Mouse (Mus musculus): Measurements from ENCODE around the gene Rab4b. TPM values are rescaled to one million over a fixed set of nuclear protein-coding genes. Genes with fewer than 3 reads are reported as not detected.

Rab4b gene
- total and polyA plus RNA-seq, 3 experiments: 14.6 to 182 (median 36.5) TPM

GRCm38 (mm10) chr7:27128946-27129345 lies 49.8 kb downstream of the Rab4b start:
- TF ChIP-seq GATA1 (IDR thresholded peaks at IDR 0.05; ENCODE audit: borderline replicate concordance, low read length) (no peak), CTCF (IDR thresholded peaks at IDR 0.05; ENCODE audit: low read depth, low read length) (no peak), POLR2AphosphoS5 (IDR thresholded peaks at IDR 0.05; ENCODE audit: insufficient replicate concordance, low read depth, low read length) (no peak), GATA2 (IDR thresholded peaks at IDR 0.05; ENCODE audit: borderline replicate concordance, low read depth, low read length) (no peak), TAL1 (conservative IDR thresholded peaks at IDR 0.05; ENCODE audit: low read depth, low read length) (no peak)
- DNase-seq (ENCODE audit: low spot score) (no peak), ATAC-seq (ENCODE audit: extremely low read depth, insufficient number of reproducible peaks, low FRiP score, poor library complexity, severe bottlenecking) (no peak)
- Histone ChIP-seq H3K27me3 (ENCODE audit: insufficient read depth, low read length) (peaks cover 6% of the 10 kb centered on the region; the same call in 1 of the 2 replicates), H3K4me3 (ENCODE audit: low read depth, low read length) (no peak overlapping the region), H3K36me3 (replicated peaks) (no peaks in the 10 kb centered on the region), H3K4me1 (ENCODE audit: insufficient read depth, low read depth, low read length) (no peaks in the 10 kb centered on the region), H3K9me3 (replicated peaks) (no peaks in the 10 kb centered on the region)

- peaks cover 5% of the 10 kb centered on the region; the same call in 1 of the 2 replicates for H3K27me3 ChIP-seq (ENCODE audit: insufficient read depth, low read length)
- H3K4me1 ChIP-seq (ENCODE audit: insufficient read depth, low read depth, low read length): no peaks in the 10 kb centered on the region
- H3K9me3 ChIP-seq (replicated peaks): no peaks in the 10 kb centered on the region
- DNase-seq (ENCODE audit: low spot score) (no peak), ATAC-seq (ENCODE audit: extremely low read depth, insufficient number of reproducible peaks, low FRiP score, poor library complexity, severe bottlenecking) (no peak)
- no peak overlapping the region for H3K4me3 ChIP-seq (ENCODE audit: low read depth, low read length)
- H3K36me3 ChIP-seq (replicated peaks): no peaks in the 10 kb centered on the region
- TF ChIP-seq TAL1 (conservative IDR thresholded peaks at IDR 0.05; ENCODE audit: low read depth, low read length) (no peak), POLR2AphosphoS5 (IDR thresholded peaks at IDR 0.05; ENCODE audit: insufficient replicate concordance, low read depth, low read length) (no peak), GATA1 (IDR thresholded peaks at IDR 0.05; ENCODE audit: borderline replicate concordance, low read length) (no peak), GATA2 (IDR thresholded peaks at IDR 0.05; ENCODE audit: borderline replicate concordance, low read depth, low read length) (no peak), CTCF (IDR thresholded peaks at IDR 0.05; ENCODE audit: low read depth, low read length) (no peak)
Measured at GRCm38 (mm10) chr7:27128162-27128561, 50.5 kb downstream of the Rab4b start.

GRCm38 (mm10) chr7:27124969-27125368 lies 53.7 kb downstream of the Rab4b start:
- Histone ChIP-seq H3K36me3 (replicated peaks) (no peaks in the 10 kb centered on the region), H3K27me3 (ENCODE audit: insufficient read depth, low read length) (peaks cover 3% of the 10 kb centered on the region; the same call in 1 of the 2 replicates), H3K4me3 (ENCODE audit: low read depth, low read length) (no peak overlapping the region), H3K9me3 (replicated peaks) (no peaks in the 10 kb centered on the region), H3K4me1 (ENCODE audit: insufficient read depth, low read depth, low read length) (no peaks in the 10 kb centered on the region)
- TF ChIP-seq GATA2 (IDR thresholded peaks at IDR 0.05; ENCODE audit: borderline replicate concordance, low read depth, low read length) (no peak), CTCF (IDR thresholded peaks at IDR 0.05; ENCODE audit: low read depth, low read length) (no peak), POLR2AphosphoS5 (IDR thresholded peaks at IDR 0.05; ENCODE audit: insufficient replicate concordance, low read depth, low read length) (no peak), GATA1 (IDR thresholded peaks at IDR 0.05; ENCODE audit: borderline replicate concordance, low read length) (no peak), TAL1 (conservative IDR thresholded peaks at IDR 0.05; ENCODE audit: low read depth, low read length) (no peak)
- DNase-seq (ENCODE audit: low spot score): no peak
- no peak for ATAC-seq (ENCODE audit: extremely low read depth, insufficient number of reproducible peaks, low FRiP score, poor library complexity, severe bottlenecking)

- no peaks in the 10 kb centered on the region for H3K9me3 ChIP-seq (replicated peaks)
- H3K4me1 ChIP-seq (ENCODE audit: insufficient read depth, low read depth, low read length): no peaks in the 10 kb centered on the region
- peaks cover 3% of the 10 kb centered on the region; the same call in 1 of the 2 replicates for H3K27me3 ChIP-seq (ENCODE audit: insufficient read depth, low read length)
- TF ChIP-seq CTCF (IDR thresholded peaks at IDR 0.05; ENCODE audit: low read depth, low read length): no peak
- TF ChIP-seq POLR2AphosphoS5 (IDR thresholded peaks at IDR 0.05; ENCODE audit: insufficient replicate concordance, low read depth, low read length): no peak
- no peak for TF ChIP-seq GATA1 (IDR thresholded peaks at IDR 0.05; ENCODE audit: borderline replicate concordance, low read length)
- TF ChIP-seq GATA2 (IDR thresholded peaks at IDR 0.05; ENCODE audit: borderline replicate concordance, low read depth, low read length): no peak
- TF ChIP-seq TAL1 (conservative IDR thresholded peaks at IDR 0.05; ENCODE audit: low read depth, low read length): no peak
- ATAC-seq (ENCODE audit: extremely low read depth, insufficient number of reproducible peaks, low FRiP score, poor library complexity, severe bottlenecking) (no peak), DNase-seq (ENCODE audit: low spot score) (no peak)
- no peaks in the 10 kb centered on the region for H3K36me3 ChIP-seq (replicated peaks)
- H3K4me3 ChIP-seq (ENCODE audit: low read depth, low read length): no peak overlapping the region
Measured at GRCm38 (mm10) chr7:27124305-27124832, 54.3 kb downstream of the Rab4b start.

- DNase-seq (ENCODE audit: low spot score) (no peak), ATAC-seq (ENCODE audit: extremely low read depth, insufficient number of reproducible peaks, low FRiP score, poor library complexity, severe bottlenecking) (no peak)
- TF ChIP-seq CTCF (IDR thresholded peaks at IDR 0.05; ENCODE audit: low read depth, low read length): no peak
- no peak for TF ChIP-seq POLR2AphosphoS5 (IDR thresholded peaks at IDR 0.05; ENCODE audit: insufficient replicate concordance, low read depth, low read length)
- no peak for TF ChIP-seq GATA1 (IDR thresholded peaks at IDR 0.05; ENCODE audit: borderline replicate concordance, low read length)
- no peak for TF ChIP-seq GATA2 (IDR thresholded peaks at IDR 0.05; ENCODE audit: borderline replicate concordance, low read depth, low read length)
- TF ChIP-seq TAL1 (conservative IDR thresholded peaks at IDR 0.05; ENCODE audit: low read depth, low read length): no peak
- Histone ChIP-seq H3K4me1 (ENCODE audit: insufficient read depth, low read depth, low read length) (no peaks in the 10 kb centered on the region), H3K27me3 (ENCODE audit: insufficient read depth, low read length) (peaks cover 3% of the 10 kb centered on the region; the same call in 1 of the 2 replicates), H3K9me3 (replicated peaks) (no peaks in the 10 kb centered on the region), H3K36me3 (replicated peaks) (no peaks in the 10 kb centered on the region), H3K4me3 (ENCODE audit: low read depth, low read length) (no peak within 1 kb of the TSS)
Measured at GRCm38 (mm10) chr7:27119676-27120075, 59.0 kb downstream of the Rab4b start, which contains the start of gene Cyp2f2. Gene Cyp2f2 (plus strand): TSS chr7:27119909.

Other genes starting within 250 kb of the Rab4b start
- gene Cyp2a22, start 239.5 kb downstream of the Rab4b start, total RNA-seq (2014; fragmentation: Nextera tagmentation): not detected in 2 replicates
- gene Cyp2a22, start 239.5 kb downstream of the Rab4b start, total RNA-seq (2017): 0.11 TPM in 1 of 2 replicates, not detected in the other
- not detected in 2 replicates for gene Cyp2a22, start 239.5 kb downstream of the Rab4b start, polyA plus RNA-seq (2012)
- gene Cyp2a12, start 149.8 kb downstream of the Rab4b start, total RNA-seq (2014; fragmentation: Nextera tagmentation): not detected in 2 replicates
- not detected in 2 replicates for gene Cyp2a12, start 149.8 kb downstream of the Rab4b start, total RNA-seq (2017)
- not detected in 2 replicates for gene Cyp2a12, start 149.8 kb downstream of the Rab4b start, polyA plus RNA-seq (2012)
- not detected in 2 replicates for gene Cyp2f2, start 59.0 kb downstream of the Rab4b start, total RNA-seq (2014; fragmentation: Nextera tagmentation)
- not detected in 2 replicates for gene Cyp2f2, start 59.0 kb downstream of the Rab4b start, total RNA-seq (2017)
- not detected in 2 replicates for gene Cyp2f2, start 59.0 kb downstream of the Rab4b start, polyA plus RNA-seq (2012)
- gene Cyp2t4, start 25.2 kb downstream of the Rab4b start, total RNA-seq (2014; fragmentation: Nextera tagmentation): not detected in 2 replicates
- 0.06 TPM in 1 of 2 replicates, not detected in the other for gene Cyp2t4, start 25.2 kb downstream of the Rab4b start, total RNA-seq (2017)
- gene Cyp2t4, start 25.2 kb downstream of the Rab4b start, polyA plus RNA-seq (2012): not detected in 2 replicates
- 16.9 and 22.0 TPM in 2 replicates for gene Egln2, start 12.1 kb downstream of the Rab4b start, total RNA-seq (2014; fragmentation: Nextera tagmentation)
- gene Egln2, start 12.1 kb downstream of the Rab4b start, total RNA-seq (2017): 42.6 and 46.4 TPM in 2 replicates
- gene Egln2, start 12.1 kb downstream of the Rab4b start, polyA plus RNA-seq (2012): 74.6 and 101 TPM in 2 replicates
- 0.83 TPM in 1 of 2 replicates, not detected in the other for gene Gm21983, start 2.2 kb upstream of the Rab4b start, total RNA-seq (2014; fragmentation: Nextera tagmentation)
- gene Gm21983, start 2.2 kb upstream of the Rab4b start, total RNA-seq (2017): not detected in 2 replicates
- gene Gm21983, start 2.2 kb upstream of the Rab4b start, polyA plus RNA-seq (2012): 0.04 TPM in 1 of 2 replicates, not detected in the other
- 0.87 and 4.6 TPM in 2 replicates for gene Mia, start 2.3 kb upstream of the Rab4b start, total RNA-seq (2014; fragmentation: Nextera tagmentation)
- gene Mia, start 2.3 kb upstream of the Rab4b start, total RNA-seq (2017): 0.82 and 1.4 TPM in 2 replicates
- gene Mia, start 2.3 kb upstream of the Rab4b start, polyA plus RNA-seq (2012): 0.24 TPM in 1 of 2 replicates, not detected in the other
- gene BC024978, start 16.9 kb upstream of the Rab4b start, total RNA-seq (2014; fragmentation: Nextera tagmentation): 14.5 and 15.5 TPM in 2 replicates
- gene BC024978, start 16.9 kb upstream of the Rab4b start, total RNA-seq (2017): 2.7 and 3.3 TPM in 2 replicates
- gene BC024978, start 16.9 kb upstream of the Rab4b start, polyA plus RNA-seq (2012): 3.5 and 4.8 TPM in 2 replicates
- gene Snrpa, start 17.4 kb upstream of the Rab4b start, total RNA-seq (2014; fragmentation: Nextera tagmentation): 249 and 291 TPM in 2 replicates
- gene Snrpa, start 17.4 kb upstream of the Rab4b start, total RNA-seq (2017): 96.6 and 101 TPM in 2 replicates
- gene Snrpa, start 17.4 kb upstream of the Rab4b start, polyA plus RNA-seq (2012): 608 and 872 TPM in 2 replicates
- gene Itpkc, start 49.8 kb upstream of the Rab4b start, total RNA-seq (2014; fragmentation: Nextera tagmentation): 5.3 and 6.6 TPM in 2 replicates
- gene Itpkc, start 49.8 kb upstream of the Rab4b start, total RNA-seq (2017): 4.6 TPM in 2 replicates
- 3.5 and 3.9 TPM in 2 replicates for gene Itpkc, start 49.8 kb upstream of the Rab4b start, polyA plus RNA-seq (2012)
- 19.3 and 30.4 TPM in 2 replicates for gene Coq8b, start 54.1 kb upstream of the Rab4b start, total RNA-seq (2014; fragmentation: Nextera tagmentation)
- 25.3 and 25.5 TPM in 2 replicates for gene Coq8b, start 54.1 kb upstream of the Rab4b start, total RNA-seq (2017)
- gene Coq8b, start 54.1 kb upstream of the Rab4b start, polyA plus RNA-seq (2012): 62.2 and 65.3 TPM in 2 replicates
- gene Numbl, start 79.5 kb upstream of the Rab4b start, total RNA-seq (2014; fragmentation: Nextera tagmentation): 2.9 and 4.5 TPM in 2 replicates
- 1.3 and 1.6 TPM in 2 replicates for gene Numbl, start 79.5 kb upstream of the Rab4b start, total RNA-seq (2017)
- 5.7 TPM in 2 replicates for gene Numbl, start 79.5 kb upstream of the Rab4b start, polyA plus RNA-seq (2012)
- gene Ltbp4, start 158.8 kb upstream of the Rab4b start, total RNA-seq (2014; fragmentation: Nextera tagmentation): 0.39 and 9.1 TPM in 2 replicates
- gene Ltbp4, start 158.8 kb upstream of the Rab4b start, total RNA-seq (2017): 0.06 and 0.16 TPM in 2 replicates
- 1.0 and 1.5 TPM in 2 replicates for gene Ltbp4, start 158.8 kb upstream of the Rab4b start, polyA plus RNA-seq (2012)
- 89.8 and 111 TPM in 2 replicates for gene Shkbp1, start 177.1 kb upstream of the Rab4b start, total RNA-seq (2014; fragmentation: Nextera tagmentation)
- gene Shkbp1, start 177.1 kb upstream of the Rab4b start, total RNA-seq (2017): 27.4 and 29.5 TPM in 2 replicates
- 218 and 220 TPM in 2 replicates for gene Shkbp1, start 177.1 kb upstream of the Rab4b start, polyA plus RNA-seq (2012)
- gene Gm20479, start 178.5 kb upstream of the Rab4b start, total RNA-seq (2014; fragmentation: Nextera tagmentation): not detected in 2 replicates
- gene Gm20479, start 178.5 kb upstream of the Rab4b start, total RNA-seq (2017): 1.3 TPM in 1 of 2 replicates, not detected in the other
- gene Gm20479, start 178.5 kb upstream of the Rab4b start, polyA plus RNA-seq (2012): 1.2 and 1.4 TPM in 2 replicates

All from G1E (cell line).